Mouse (Mus musculus) subcutaneous adipose tissue, adult 2 months (tissue): ENCODE data around the gene Nrip1. TPM values are rescaled to one million over a fixed set of nuclear protein-coding genes. Genes with fewer than 3 reads are reported as not detected.

Experiments
- polyA plus RNA-seq: library from polyadenylated mRNA; depleted of rRNA; stranded (reverse); fragments of >200 nt; gene quantifications from 2 replicates; pipeline ENCODE4 v1.2.3, GENCODE M21; 2012; ENCODE audit warnings: low replicate concordance; rRNA removed

Nrip1 gene
- polyA plus RNA-seq = 16.2 and 19.6 TPM in 2 replicates

GRCm38 (mm10) chr16:76373671-76374091, at the start of gene Nrip1:
Gene Nrip1 (minus strand): TSS chr16:76373827.

